Mouse (Mus musculus): Measurements from ENCODE around the gene Rab40c. TPM values are rescaled to one million over a fixed set of nuclear protein-coding genes. Genes with fewer than 3 reads are reported as not detected.

Rab40c gene
- polyA plus RNA-seq, 1 experiment from 2014 or later: 24.4 TPM

DNA sequence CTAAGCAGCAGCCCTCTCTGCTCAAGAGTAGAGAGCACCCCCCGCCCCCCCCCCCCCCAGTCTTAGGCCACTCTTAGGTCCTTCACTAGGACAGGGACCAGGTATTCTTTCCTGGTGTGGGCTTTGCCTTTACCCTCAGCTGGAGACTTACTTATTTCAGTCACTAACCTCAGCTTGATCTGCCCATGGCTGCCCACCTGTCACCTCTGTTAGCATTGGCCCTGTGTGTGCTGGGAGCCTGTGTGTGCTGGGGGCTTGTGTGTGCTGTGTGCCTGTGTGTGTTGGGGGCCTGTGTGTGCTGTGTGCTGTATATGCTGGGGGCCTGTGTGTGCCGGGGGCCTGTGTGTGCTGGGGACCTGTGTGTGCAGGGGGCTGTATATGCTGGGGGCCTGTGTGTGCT, 35.1 kb upstream of the Rab40c start:
- Histone ChIP-seq H3K4me3 (no peak overlapping the region), H3K27ac (no peak overlapping the region), H3K4me1 (peaks cover 21% of the 10 kb centered on the region), H3K36me3 (peaks cover 24% of the 10 kb centered on the region), H3K9me3 (no peaks in the 10 kb centered on the region), H3K27me3 (ENCODE audit: insufficient read depth, poor library complexity, severe bottlenecking) (peaks cover 51% of the 10 kb centered on the region)
- no peak for DNase-seq (ENCODE audit: low spot score)
- 77% methylated on average over 2 of the region's 2 CpGs for WGBS

DNA sequence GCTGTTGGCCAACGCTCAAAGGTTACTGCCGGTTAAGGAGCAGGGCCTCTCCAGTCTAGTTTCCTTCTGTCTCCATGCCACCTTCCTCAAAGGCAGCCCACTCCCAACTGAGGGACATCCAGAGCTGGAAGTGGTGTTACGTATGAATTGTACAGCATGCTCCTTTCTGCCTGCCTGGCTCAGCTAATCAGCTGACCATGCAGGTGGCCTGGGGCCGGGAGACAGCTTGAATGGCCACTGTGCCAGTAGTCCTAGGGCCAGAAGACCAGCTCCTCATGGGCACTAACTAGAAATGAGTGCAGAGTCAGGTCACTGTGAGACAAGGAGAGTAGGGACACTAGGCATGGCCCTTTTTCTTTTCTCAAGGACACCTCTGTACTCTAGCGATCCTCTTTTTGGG, 33.6 kb upstream of the Rab40c start:
- no peak overlapping the region for H3K4me3 ChIP-seq
- H3K9me3 ChIP-seq: no peaks in the 10 kb centered on the region
- peaks cover 57% of the 10 kb centered on the region for H3K27me3 ChIP-seq (ENCODE audit: insufficient read depth, poor library complexity, severe bottlenecking)
- H3K36me3 ChIP-seq: peaks cover 9% of the 10 kb centered on the region
- no peak overlapping the region for H3K27ac ChIP-seq
- DNase-seq (ENCODE audit: low spot score): no peak
- WGBS: 76% methylated on average over 5 of the region's 5 CpGs
- peaks cover 23% of the 10 kb centered on the region for H3K4me1 ChIP-seq

DNA sequence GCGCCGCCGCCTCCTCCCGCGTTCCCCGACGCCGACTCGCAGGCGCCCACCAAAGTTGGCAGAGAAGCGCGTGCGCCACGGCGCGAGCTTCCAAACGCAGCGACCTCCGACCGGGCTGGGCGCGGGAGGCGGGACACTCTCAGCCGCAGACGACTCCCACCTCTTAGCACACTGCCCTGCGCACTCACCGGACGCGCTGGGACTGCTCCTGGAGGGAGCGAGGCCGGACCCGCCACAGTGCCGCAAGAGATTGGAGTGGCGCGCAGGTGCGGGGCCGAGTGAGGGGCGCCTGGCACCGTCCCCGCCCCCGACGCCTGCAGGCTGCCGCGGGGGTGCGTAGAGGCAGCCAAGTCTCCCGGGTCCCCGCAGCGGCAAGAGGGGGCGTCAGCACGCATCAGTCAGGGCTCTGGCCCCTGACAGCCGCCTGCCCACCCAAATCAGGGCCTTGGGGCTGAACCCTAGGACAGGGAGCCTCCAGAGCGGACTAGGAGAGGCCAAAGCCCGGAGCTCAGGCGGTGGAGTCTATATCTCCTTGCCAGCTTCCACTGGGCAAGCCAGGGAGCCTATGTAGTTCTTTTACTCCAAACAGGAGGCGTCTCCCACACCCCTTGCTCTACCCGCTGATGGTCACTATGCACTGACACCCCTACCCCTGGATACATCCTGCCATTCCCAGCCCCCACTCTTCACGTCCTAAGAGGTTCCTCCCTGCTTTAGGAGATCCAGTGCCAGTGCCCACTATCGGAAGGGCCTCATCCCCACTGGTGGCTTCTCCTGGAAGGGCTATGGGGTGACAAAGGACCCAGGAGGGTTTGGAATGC, 32.5 kb upstream of the Rab40c start, which contains the start of gene A930017K11Rik:
Gene A930017K11Rik (minus strand): TSS at position 763 of the 821 bp plus-strand sequence.
- no peaks in the 10 kb centered on the region for H3K36me3 ChIP-seq
- peak within 1 kb of the TSS; percentile 67 for H3K4me3 ChIP-seq
- no peaks in the 10 kb centered on the region for H3K9me3 ChIP-seq
- peaks cover 61% of the 10 kb centered on the region for H3K27me3 ChIP-seq (ENCODE audit: insufficient read depth, poor library complexity, severe bottlenecking)
- no peak for DNase-seq (ENCODE audit: low spot score)
- peak within 1 kb of the TSS; percentile 67 for H3K27ac ChIP-seq
- H3K4me1 ChIP-seq: peaks cover 31% of the 10 kb centered on the region
- 1% methylated on average over 58 of the region's 58 CpGs for WGBS

DNA sequence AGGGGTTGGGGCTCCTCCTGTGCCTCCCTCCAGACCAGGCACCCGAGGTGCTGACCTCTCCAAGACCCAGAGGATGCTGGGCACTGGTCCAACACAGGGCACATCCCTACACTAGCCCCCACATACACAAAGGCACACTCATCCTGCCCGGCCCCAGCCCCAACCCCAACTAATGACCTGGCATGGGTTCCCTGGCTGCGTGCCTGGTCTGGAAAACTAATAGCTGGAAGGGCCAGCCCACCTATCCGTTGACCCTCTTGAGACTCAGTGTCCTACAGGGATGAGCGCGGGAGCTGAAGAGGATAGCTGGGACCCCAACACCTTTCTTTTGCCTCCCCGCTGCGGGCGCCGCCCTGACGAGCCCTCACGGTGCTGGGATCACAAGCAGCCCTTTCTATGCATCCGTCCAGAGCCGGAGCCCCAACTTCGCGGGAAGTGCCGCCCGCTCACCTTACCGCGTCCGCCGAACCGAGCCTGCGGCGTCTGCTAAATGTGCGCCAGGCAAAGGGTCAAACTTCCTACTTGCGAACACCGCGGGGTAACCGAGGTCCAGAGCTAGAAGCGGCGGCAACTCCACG, 31.8 kb upstream of the Rab40c start:
- Histone ChIP-seq H3K4me3 (peak overlapping the region; percentile 67), H3K4me1 (peaks cover 31% of the 10 kb centered on the region), H3K27me3 (ENCODE audit: insufficient read depth, poor library complexity, severe bottlenecking) (peaks cover 68% of the 10 kb centered on the region), H3K9me3 (no peaks in the 10 kb centered on the region), H3K36me3 (no peaks in the 10 kb centered on the region), H3K27ac (peak overlapping the region; percentile 67)
- DNase-seq (ENCODE audit: low spot score): no peak
- under 1% methylated on average over 33 of the region's 33 CpGs for WGBS

DNA sequence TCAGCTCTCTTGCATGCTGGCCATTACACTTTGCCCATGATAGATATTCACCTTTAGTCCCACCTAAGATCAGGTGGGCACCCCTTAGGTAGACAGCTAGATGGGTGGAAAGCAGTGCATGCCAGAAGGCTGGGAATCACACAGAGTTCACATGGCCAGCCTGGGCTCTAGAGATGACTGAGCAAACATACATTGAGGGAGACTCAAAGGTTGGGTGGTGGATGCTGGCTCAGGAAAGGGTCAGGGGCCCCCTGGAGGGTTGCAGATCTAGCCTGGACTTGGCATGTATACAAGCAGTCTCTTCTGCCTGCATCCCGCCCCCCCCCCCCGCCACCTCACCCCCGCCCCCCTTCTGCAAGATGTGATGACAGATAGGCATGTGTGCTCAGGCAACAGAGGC, 31.2 kb upstream of the Rab40c start:
- Histone ChIP-seq H3K27ac (no peak overlapping the region), H3K9me3 (no peaks in the 10 kb centered on the region), H3K4me1 (peaks cover 33% of the 10 kb centered on the region), H3K27me3 (ENCODE audit: insufficient read depth, poor library complexity, severe bottlenecking) (peaks cover 72% of the 10 kb centered on the region), H3K36me3 (no peaks in the 10 kb centered on the region), H3K4me3 (peak overlapping the region; percentile 67)
- no peak for DNase-seq (ENCODE audit: low spot score)
- WGBS: 0% methylated on average over 3 of the region's 3 CpGs

DNA sequence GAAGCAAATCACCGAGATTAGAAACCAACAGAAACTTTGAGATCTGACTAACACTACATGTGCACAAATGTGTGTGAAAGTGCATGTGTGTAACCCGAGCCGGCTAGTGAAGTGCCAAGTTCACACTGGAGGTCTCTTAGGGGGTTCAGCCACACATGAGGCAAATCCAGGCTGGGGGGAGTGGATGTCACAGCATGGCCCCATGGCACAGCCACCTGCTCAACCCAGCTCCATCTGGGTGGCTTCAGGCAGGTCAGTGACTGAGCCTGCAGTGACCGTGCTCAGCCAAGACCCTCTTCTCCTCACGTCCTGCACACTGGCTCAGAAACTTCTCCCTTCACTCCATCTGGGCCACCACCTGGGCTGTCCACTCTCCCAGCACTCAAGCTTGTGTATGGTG, 30.5 kb upstream of the Rab40c start:
- peaks cover 77% of the 10 kb centered on the region for H3K27me3 ChIP-seq (ENCODE audit: insufficient read depth, poor library complexity, severe bottlenecking)
- H3K4me3 ChIP-seq: no peak overlapping the region
- H3K27ac ChIP-seq: no peak overlapping the region
- 76% methylated on average over 5 of the region's 5 CpGs for WGBS
- peaks cover 40% of the 10 kb centered on the region for H3K4me1 ChIP-seq
- no peaks in the 10 kb centered on the region for H3K9me3 ChIP-seq
- H3K36me3 ChIP-seq: no peaks in the 10 kb centered on the region
- no peak for DNase-seq (ENCODE audit: low spot score)

DNA sequence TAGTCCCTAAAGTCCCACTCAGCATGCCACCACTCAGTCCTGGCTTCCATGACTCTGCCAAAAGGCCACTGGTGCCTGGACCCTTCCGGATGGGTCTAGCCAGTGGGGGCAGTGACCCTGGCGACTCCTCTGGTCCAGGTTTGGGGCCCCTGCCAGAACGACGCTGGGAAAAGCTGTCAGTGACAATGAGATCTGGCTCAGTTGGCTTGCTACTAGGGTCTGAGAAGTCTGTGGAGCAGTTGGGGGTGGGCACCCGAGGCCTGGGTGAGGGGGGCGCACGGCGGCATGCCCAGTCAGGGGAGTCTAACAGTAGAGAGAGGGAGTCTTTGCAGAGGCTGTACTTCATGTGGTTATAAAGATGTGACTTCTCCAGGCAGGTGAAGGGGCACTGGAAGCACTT, 28.5 kb upstream of the Rab40c start:
- H3K4me3 ChIP-seq: no peak overlapping the region
- peak overlapping the region; percentile 56; the same call in 1 of the 2 replicates for H3K27ac ChIP-seq
- peaks cover 49% of the 10 kb centered on the region for H3K4me1 ChIP-seq
- H3K27me3 ChIP-seq (ENCODE audit: insufficient read depth, poor library complexity, severe bottlenecking): peaks cover 60% of the 10 kb centered on the region
- no peaks in the 10 kb centered on the region for H3K36me3 ChIP-seq
- no peak for DNase-seq (ENCODE audit: low spot score)
- 79% methylated on average over 8 of the region's 8 CpGs for WGBS
- no peaks in the 10 kb centered on the region for H3K9me3 ChIP-seq

DNA sequence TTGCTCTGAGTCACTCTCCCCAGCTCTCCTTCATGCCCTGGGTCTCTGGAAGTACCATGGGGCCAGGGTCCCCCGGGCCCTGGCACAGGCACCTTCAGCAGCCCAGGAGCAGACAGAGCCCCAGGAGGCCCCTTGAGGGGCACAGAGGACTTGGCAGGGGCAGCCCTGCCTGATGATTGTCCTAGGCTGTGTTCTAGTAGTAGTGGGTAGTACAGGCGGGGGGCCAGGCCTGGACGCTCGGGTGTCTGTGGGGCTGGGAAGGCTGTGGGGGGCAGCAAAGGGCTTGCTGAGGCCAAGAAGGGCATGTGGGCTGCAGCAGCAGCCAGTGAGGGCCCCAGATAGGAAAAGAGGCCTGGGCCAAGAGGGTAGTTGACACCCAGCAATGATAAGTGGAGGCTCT, 28.0 kb upstream of the Rab40c start:
- 76% methylated on average over 4 of the region's 4 CpGs for WGBS
- Histone ChIP-seq H3K27ac (peak overlapping the region; percentile 76), H3K9me3 (no peaks in the 10 kb centered on the region), H3K4me1 (peaks cover 49% of the 10 kb centered on the region), H3K4me3 (peak overlapping the region; percentile 23; the same call in 1 of the 2 replicates), H3K36me3 (no peaks in the 10 kb centered on the region), H3K27me3 (ENCODE audit: insufficient read depth, poor library complexity, severe bottlenecking) (peaks cover 55% of the 10 kb centered on the region)
- no peak for DNase-seq (ENCODE audit: low spot score)

DNA sequence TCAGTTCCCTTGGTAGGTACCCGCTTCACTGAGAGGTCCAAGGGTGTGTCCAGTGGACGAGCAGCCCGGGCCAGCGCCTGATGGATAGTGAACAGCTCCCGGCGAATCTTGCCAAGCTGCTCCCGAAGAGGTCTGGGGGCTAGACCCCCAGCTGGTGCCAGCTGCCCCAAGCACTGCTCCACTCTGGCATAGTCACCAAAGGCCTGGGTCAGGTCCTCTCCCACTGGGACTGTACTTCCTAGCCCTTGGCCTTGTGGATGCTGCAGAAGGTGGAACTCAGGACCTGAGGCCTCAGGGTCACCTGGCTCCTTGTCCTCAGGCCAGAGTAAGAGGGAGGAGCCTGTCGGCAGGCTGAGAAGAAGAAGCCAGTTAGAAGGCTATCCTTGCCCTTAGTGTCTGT, 27.4 kb upstream of the Rab40c start:
- peak overlapping the region; percentile 76 for H3K27ac ChIP-seq
- H3K27me3 ChIP-seq (ENCODE audit: insufficient read depth, poor library complexity, severe bottlenecking): peaks cover 48% of the 10 kb centered on the region
- H3K4me3 ChIP-seq: peak overlapping the region; percentile 12; the same call in 1 of the 2 replicates
- peaks cover 48% of the 10 kb centered on the region for H3K4me1 ChIP-seq
- WGBS: 75% methylated on average over 8 of the region's 8 CpGs
- no peaks in the 10 kb centered on the region for H3K9me3 ChIP-seq
- H3K36me3 ChIP-seq: no peaks in the 10 kb centered on the region
- DNase-seq (ENCODE audit: low spot score): no peak

DNA sequence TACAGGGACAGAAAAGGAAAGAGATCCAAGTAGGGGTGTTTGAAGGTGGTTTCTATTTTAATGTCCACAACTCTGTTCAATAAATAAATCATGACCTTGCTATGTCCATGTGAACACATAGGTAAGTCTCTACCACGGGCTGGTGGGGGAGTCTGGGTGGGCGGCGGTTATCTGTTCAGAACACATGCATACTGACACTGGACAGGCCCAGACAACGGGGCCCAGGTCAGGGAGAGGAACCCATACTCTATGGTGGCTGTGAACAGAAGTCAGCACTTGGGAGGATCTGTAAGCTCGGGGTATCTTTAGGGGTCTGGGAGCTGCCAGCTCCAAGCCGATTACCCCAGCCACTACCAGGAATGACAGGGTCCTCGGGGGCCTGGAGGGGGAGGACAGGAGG, 26.8 kb upstream of the Rab40c start:
- Histone ChIP-seq H3K4me3 (no peak overlapping the region), H3K36me3 (no peaks in the 10 kb centered on the region), H3K27me3 (ENCODE audit: insufficient read depth, poor library complexity, severe bottlenecking) (peaks cover 43% of the 10 kb centered on the region), H3K27ac (peak overlapping the region; percentile 76), H3K9me3 (no peaks in the 10 kb centered on the region), H3K4me1 (peaks cover 43% of the 10 kb centered on the region)
- DNase-seq (ENCODE audit: low spot score): peak; percentile 89
- WGBS: 71% methylated on average over 7 of the region's 7 CpGs

DNA sequence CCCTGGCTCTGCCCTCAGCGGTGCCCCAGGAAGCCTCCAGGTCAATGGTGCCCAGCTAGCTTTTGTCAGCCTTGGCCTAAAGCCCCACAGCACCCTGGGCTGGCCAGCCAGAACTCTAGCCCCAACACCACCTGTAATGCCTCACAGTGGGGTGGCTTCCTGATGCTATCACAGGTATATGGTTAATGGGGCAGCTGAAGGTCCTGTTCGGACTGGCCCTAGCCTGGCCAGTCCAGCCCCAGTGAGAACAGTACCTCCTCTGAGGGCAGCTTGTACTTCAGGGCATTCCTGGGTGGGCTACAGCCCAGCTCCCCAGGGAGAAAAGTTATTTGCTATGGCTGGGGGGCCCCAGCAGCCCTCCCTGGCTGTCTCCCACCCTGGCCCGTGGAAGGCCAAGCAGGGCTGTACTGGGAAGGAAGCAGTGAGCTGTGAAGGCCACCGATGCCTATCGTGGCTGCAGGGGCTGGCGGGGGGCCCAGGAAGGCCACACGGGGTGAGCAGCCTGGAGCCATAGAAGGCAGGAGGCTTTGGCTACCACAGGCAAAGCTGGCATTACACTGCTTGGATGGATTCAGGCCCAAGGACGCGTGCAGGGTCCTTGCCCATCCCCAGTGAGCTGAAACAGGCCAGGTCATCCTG, 26.1 kb upstream of the Rab40c start:
- H3K27me3 ChIP-seq (ENCODE audit: insufficient read depth, poor library complexity, severe bottlenecking): peaks cover 36% of the 10 kb centered on the region
- H3K27ac ChIP-seq: peak overlapping the region; percentile 74
- H3K36me3 ChIP-seq: no peaks in the 10 kb centered on the region
- DNase-seq (ENCODE audit: low spot score): no peak
- peaks cover 42% of the 10 kb centered on the region for H3K4me1 ChIP-seq
- H3K9me3 ChIP-seq: no peaks in the 10 kb centered on the region
- no peak overlapping the region for H3K4me3 ChIP-seq
- 76% methylated on average over 9 of the region's 9 CpGs for WGBS

DNA sequence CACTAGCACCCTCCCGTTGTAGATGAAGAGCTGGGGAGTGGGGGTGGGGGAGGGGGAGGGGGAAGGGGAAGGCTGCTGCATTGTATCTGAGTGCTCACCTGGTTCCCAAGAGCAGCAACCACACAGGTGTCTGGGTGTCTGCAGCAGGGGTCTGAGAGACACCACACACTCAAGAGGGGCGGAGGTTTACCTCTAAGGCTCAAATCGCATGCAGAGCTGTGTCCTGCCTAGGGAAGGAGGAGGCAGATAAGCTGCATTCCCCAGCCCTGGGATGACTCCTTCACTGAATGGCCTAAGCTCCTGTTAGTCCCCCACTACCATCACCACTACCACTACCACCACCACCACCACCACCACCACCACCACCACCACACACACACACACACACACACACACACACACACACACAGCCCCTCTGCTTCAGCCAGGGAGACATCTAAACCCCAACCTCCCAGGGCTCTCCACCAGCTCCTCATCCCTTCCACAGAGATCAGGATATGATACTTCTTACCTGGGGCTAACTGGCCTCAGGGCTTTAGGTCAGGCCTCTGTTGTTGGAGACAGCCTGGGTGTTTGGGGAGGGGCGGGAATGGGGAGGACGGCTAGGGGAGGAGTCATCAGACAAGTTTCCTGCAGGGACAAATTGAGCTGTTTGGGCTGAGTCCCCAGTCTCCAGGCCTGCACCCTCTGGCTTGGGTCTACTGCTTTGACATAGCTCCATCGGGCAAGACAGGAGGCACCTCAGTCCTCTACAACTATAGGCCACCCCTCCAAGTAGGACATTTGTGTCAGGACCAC, 25.0 kb upstream of the Rab40c start, which contains the start of the genes Pigq and Nhlrc4:
Gene Pigq (minus strand): TSS at position 571 of the 798 bp plus-strand sequence.
Gene Nhlrc4 (minus strand): TSS at position 596 of the 798 bp plus-strand sequence.
- DNase-seq (ENCODE audit: low spot score): no peak
- H3K36me3 ChIP-seq: no peaks in the 10 kb centered on the region
- H3K9me3 ChIP-seq: no peaks in the 10 kb centered on the region
- H3K27me3 ChIP-seq (ENCODE audit: insufficient read depth, poor library complexity, severe bottlenecking): peaks cover 25% of the 10 kb centered on the region
- 40% methylated on average over 5 of the region's 6 CpGs for WGBS
- H3K4me3 ChIP-seq: peak within 1 kb of the TSS; percentile 1; the same call in 1 of the 2 replicates
- H3K27ac ChIP-seq: peak within 1 kb of the TSS; percentile 75
- peaks cover 48% of the 10 kb centered on the region for H3K4me1 ChIP-seq
